Mouse (Mus musculus) spleen, postnatal 36 days (tissue): ENCODE measurements around the gene Spcs3.

Experiments used
- DNase-seq, 2 experiments: peaks; one replicate each; pipeline ENCODE4 v3.0.0; 2022; ENCODE audit warnings: low spot score in 2 of 2, mixed read lengths in 1 of 2

The Spcs3 gene

GRCm38 (mm10) chr8:54508096-54508456 is 21.7 kb downstream of the Spcs3 start:
- DNase-seq, result no peak

- peak; percentile 74 to 79 for DNase-seq
These were observed 22.2 kb downstream of the Spcs3 start for GRCm38 (mm10) chr8:54507428-54508095.

GRCm38 (mm10) chr8:54505060-54505459 is 24.7 kb downstream of the Spcs3 start:
- DNase-seq, result no peak

GRCm38 (mm10) chr8:54503104-54503503 is 26.7 kb downstream of the Spcs3 start:
- DNase-seq, result no peak

- DNase-seq, result no peak
These were observed 35.9 kb downstream of the Spcs3 start for GRCm38 (mm10) chr8:54493915-54494314.

GRCm38 (mm10) chr8:54493110-54493509 is 36.7 kb downstream of the Spcs3 start:
- DNase-seq, result peak; percentile 4 to 22

GRCm38 (mm10) chr8:54491934-54492333 is 37.9 kb downstream of the Spcs3 start:
- DNase-seq, result no peak

- peak; percentile 5 to 21 for DNase-seq
These were observed 38.6 kb downstream of the Spcs3 start for GRCm38 (mm10) chr8:54491057-54491690.

- DNase-seq, result no peak
These were observed 41.4 kb downstream of the Spcs3 start for GRCm38 (mm10) chr8:54488437-54488836.

GRCm38 (mm10) chr8:54486555-54487273 is 43.1 kb downstream of the Spcs3 start:
- DNase-seq, result no peak
